Mouse (Mus musculus): Measurements from ENCODE around the gene Gm13090. TPM values are rescaled to one million over a fixed set of nuclear protein-coding genes. Genes with fewer than 3 reads are reported as not detected.

Gm13090 gene
- polyA plus RNA-seq (2012; rRNA removed), result not detected in 2 replicates

GRCm38 (mm10) chr4:151089270-151089669 lies at the start of gene Gm13090:
Gene Gm13090, plus strand, starts transcription at chr4:151089570.

GRCm38 (mm10) chr4:151044037-151044943 lies 45.1 kb upstream of the Gm13090 start, which contains the start of gene Per3:
Gene Per3, minus strand, starts transcription at chr4:151044665.

GRCm38 (mm10) chr4:151057347-151058321 lies 31.7 kb upstream of the Gm13090 start, which contains the start of gene Vamp3:
Gene Vamp3, minus strand, starts transcription at chr4:151057963.

Other genes with a start within 250 kb of the Gm13090 start
- 96.9 and 120 TPM in 2 replicates for gene Errfi1, start 235.7 kb upstream of the Gm13090 start, polyA plus RNA-seq (2012; rRNA removed)
- 128 and 134 TPM in 2 replicates for gene Park7, start 175.1 kb upstream of the Gm13090 start, polyA plus RNA-seq (2012; rRNA removed)
- 0.20 and 0.35 TPM in 2 replicates for gene Tnfrsf9, start 175.0 kb upstream of the Gm13090 start, polyA plus RNA-seq (2012; rRNA removed)
- gene Uts2, start 92.5 kb upstream of the Gm13090 start, polyA plus RNA-seq (2012; rRNA removed), result not detected in 2 replicates
- 2.9 and 3.1 TPM in 2 replicates for gene Per3, start 44.9 kb upstream of the Gm13090 start, polyA plus RNA-seq (2012; rRNA removed)
- gene Vamp3, start 31.6 kb upstream of the Gm13090 start, polyA plus RNA-seq (2012; rRNA removed), result 21.1 and 21.8 TPM in 2 replicates